Mouse (Mus musculus) embryo, embryonic 11.5 days (tissue): Measurements from ENCODE around the gene Wnk2.
"Not testable (repeated sequence)": the region's sequence is repeated elsewhere in the genome, so short reads cannot be mapped to it uniquely, and the experiment has no call there.

Experiments used
- DNase-seq: peaks from one replicate; pipeline ENCODE4 v3.0.0-alpha.2; 2012; ENCODE audit warnings: low read depth, low spot score

The Wnk2 gene

GRCm38 (mm10) chr13:49094667-49095066 lies 53.1 kb downstream of the Wnk2 start:
- no peak for DNase-seq

- DNase-seq: no peak
Measured at GRCm38 (mm10) chr13:49093471-49093891, 54.3 kb downstream of the Wnk2 start.

- DNase-seq: no peak
Measured at GRCm38 (mm10) chr13:49092596-49092995, 55.2 kb downstream of the Wnk2 start.

- no peak for DNase-seq
Measured at GRCm38 (mm10) chr13:49090176-49090575, 57.6 kb downstream of the Wnk2 start.

- DNase-seq: no peak
Measured at GRCm38 (mm10) chr13:49088874-49089273, 58.9 kb downstream of the Wnk2 start.

- DNase-seq: no peak
Measured at GRCm38 (mm10) chr13:49087420-49087819, 60.4 kb downstream of the Wnk2 start.

GRCm38 (mm10) chr13:49086431-49086830 lies 61.4 kb downstream of the Wnk2 start:
- DNase-seq: no peak

GRCm38 (mm10) chr13:49085211-49085610 lies 62.6 kb downstream of the Wnk2 start:
- DNase-seq: no peak

GRCm38 (mm10) chr13:49084781-49085180 lies 63.0 kb downstream of the Wnk2 start:
- no peak for DNase-seq

GRCm38 (mm10) chr13:49083941-49084340 lies 63.9 kb downstream of the Wnk2 start:
- no peak for DNase-seq

GRCm38 (mm10) chr13:49082151-49082879 lies 65.5 kb downstream of the Wnk2 start:
- no peak for DNase-seq

- DNase-seq: no peak
Measured at GRCm38 (mm10) chr13:49076196-49076595, 71.6 kb downstream of the Wnk2 start.

- no peak for DNase-seq
Measured at GRCm38 (mm10) chr13:49075377-49075776, 72.4 kb downstream of the Wnk2 start.

GRCm38 (mm10) chr13:49073295-49073694 lies 74.5 kb downstream of the Wnk2 start:
- DNase-seq: no peak

- DNase-seq: no peak
Measured at GRCm38 (mm10) chr13:49071861-49072260, 76.0 kb downstream of the Wnk2 start.

- no peak for DNase-seq
Measured at GRCm38 (mm10) chr13:49069979-49070378, 77.8 kb downstream of the Wnk2 start.

GRCm38 (mm10) chr13:49069393-49069792 lies 78.4 kb downstream of the Wnk2 start:
- no peak for DNase-seq

GRCm38 (mm10) chr13:49064257-49064656 lies 83.6 kb downstream of the Wnk2 start:
- no peak for DNase-seq

GRCm38 (mm10) chr13:49060456-49060855 lies 87.4 kb downstream of the Wnk2 start:
- no peak for DNase-seq

GRCm38 (mm10) chr13:49058528-49058927 lies 89.3 kb downstream of the Wnk2 start:
- DNase-seq: no peak

GRCm38 (mm10) chr13:49056304-49056703 lies 91.5 kb downstream of the Wnk2 start:
- no peak for DNase-seq

- not testable (repeated sequence) for DNase-seq
Measured at GRCm38 (mm10) chr13:49054753-49055152, 93.1 kb downstream of the Wnk2 start.

- no peak for DNase-seq
Measured at GRCm38 (mm10) chr13:49053333-49053732, 94.5 kb downstream of the Wnk2 start.

GRCm38 (mm10) chr13:49052512-49052911 lies 95.3 kb downstream of the Wnk2 start:
- no peak for DNase-seq
